Mouse (Mus musculus) liver, embryonic 11.5 days (tissue): ENCODE data around the gene Inpp5f. TPM values are rescaled to one million over a fixed set of nuclear protein-coding genes. Genes with fewer than 3 reads are reported as not detected.

Source experiments
- ATAC-seq: fragments of 200-750 bp; cut with Nextera tagmentation; replicated peaks from 2 replicates; pipeline ENCODE4 v1.8.0; 2017; ENCODE audit warnings: moderate number of reproducible peaks, mild to moderate bottlenecking, moderate TSS enrichment, moderate library complexity; ENCODE audit not compliant: low FRiP score
- DNase-seq: peaks from one replicate; pipeline ENCODE4 v3.0.0-alpha.2; 2017; ENCODE audit warnings: low spot score
- H3K27ac ChIP-seq: fragments of 300-500 bp; sonication (generic); 2 replicates; pipeline ENCODE4 v1.5.1; 2014; ENCODE audit warnings: mild to moderate bottlenecking, low read depth, low read length, control low read depth
- H3K27me3 ChIP-seq: fragments of 300-500 bp; sonication (generic); replicated peaks from 2 replicates; pipeline ENCODE4 v1.6.1; 2014; ENCODE audit warnings: low read length, mixed read lengths; ENCODE audit not compliant: control insufficient read depth, insufficient read depth
- H3K36me3 ChIP-seq: fragments of 300-500 bp; sonication (generic); 2 replicates; pipeline ENCODE4 v1.6.1; 2014; ENCODE audit warnings: mild to moderate bottlenecking, low read length, moderate library complexity, mixed read lengths; ENCODE audit not compliant: control insufficient read depth, insufficient read depth
- H3K4me1 ChIP-seq: fragments of 300-500 bp; sonication (generic); replicated peaks from 2 replicates; pipeline ENCODE4 v1.6.1; 2014; ENCODE audit warnings: low read length, mixed read lengths; ENCODE audit not compliant: control insufficient read depth, insufficient read depth
- H3K4me2 ChIP-seq: fragments of 300-500 bp; sonication (generic); 2 replicates; pipeline ENCODE4 v1.6.1; 2014; ENCODE audit warnings: mild to moderate bottlenecking, control low read depth, moderate library complexity
- H3K4me3 ChIP-seq: fragments of 300-500 bp; sonication (generic); 2 replicates; pipeline ENCODE4 v1.5.1; 2014; ENCODE audit warnings: low read depth, low read length, control low read depth
- H3K9ac ChIP-seq: fragments of 300-500 bp; sonication (generic); 2 replicates; pipeline ENCODE4 v1.6.1; 2014; ENCODE audit warnings: low read depth, low read length, control low read depth
- H3K9me3 ChIP-seq: fragments of 300-500 bp; sonication (generic); 2 replicates; pipeline ENCODE4 v1.6.1; 2016; ENCODE audit warnings: low read length, inconsistent platforms, mixed read lengths; ENCODE audit not compliant: control insufficient read depth
- WGBS: fragments of 180-500 bp; shearing (Covaris S2); extraction: QIAGEN DNeasy Blood & Tissue Kit; methylation state at CpG from one replicate; pipeline ENCODE4 v1.1.7; 2014; 5-methylcytosine and 5-hydroxymethylcytosine counted together
- polyA plus RNA-seq: library from polyadenylated mRNA; unstranded; fragments of >200 nt; fragmentation: Nextera tagmentation; extraction: Ambion mirVana; gene quantifications from 2 replicates; pipeline ENCODE4 v1.2.1, GENCODE M21; 2014

Gene Inpp5f
- polyA plus RNA-seq, 1 experiment from 2014 or later, result 20.0 TPM

DNA sequence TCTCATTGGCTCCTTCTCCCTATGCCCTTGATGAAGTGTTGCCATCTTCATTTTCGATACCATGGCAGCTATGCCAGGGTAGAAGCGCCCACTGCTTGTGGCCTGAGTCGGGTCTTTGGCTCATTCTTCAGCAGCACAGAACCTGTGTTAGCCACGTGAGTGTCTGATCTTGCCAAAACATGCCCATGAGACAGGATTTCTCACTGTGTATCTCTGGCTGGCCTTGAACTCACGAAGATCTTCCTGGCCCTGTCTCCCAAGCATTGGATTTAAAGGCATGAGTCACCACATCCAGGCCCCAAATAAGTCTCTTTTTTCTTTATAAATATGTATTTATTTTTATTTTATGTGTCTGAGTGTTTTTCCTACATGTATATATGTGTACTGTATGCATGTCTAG, 35.9 kb upstream of the Inpp5f start:
- H3K4me3 ChIP-seq, result no peak overlapping the region
- no peak for DNase-seq
- H3K9ac ChIP-seq, result no peak overlapping the region
- 83% methylated on average over 5 of the region's 5 CpGs for WGBS
- H3K36me3 ChIP-seq, result no peaks in the 10 kb centered on the region
- H3K27me3 ChIP-seq, result no peaks in the 10 kb centered on the region
- H3K9me3 ChIP-seq, result no peaks in the 10 kb centered on the region
- no peak for ATAC-seq
- H3K4me1 ChIP-seq, result peaks cover 9% of the 10 kb centered on the region
- H3K27ac ChIP-seq, result no peak overlapping the region
- no peak overlapping the region for H3K4me2 ChIP-seq

DNA sequence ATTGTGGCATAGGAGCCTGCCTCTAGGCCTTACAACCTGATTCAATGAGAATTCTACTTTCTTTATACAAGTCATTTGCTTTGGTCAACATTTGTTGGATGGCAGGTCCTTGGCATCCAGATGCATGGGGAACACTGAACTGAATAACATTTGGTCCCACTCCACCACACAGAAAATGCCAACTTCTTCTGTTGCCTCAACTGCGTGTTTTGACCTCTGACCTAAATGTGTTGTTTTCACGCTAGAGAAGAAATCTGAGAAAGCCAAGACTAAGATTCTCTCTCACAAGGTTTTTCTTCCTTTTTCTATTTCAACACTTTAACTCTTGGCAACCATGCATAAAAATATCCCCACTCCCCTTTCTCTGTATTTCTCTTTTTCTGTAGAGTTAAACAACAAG, 35.3 kb upstream of the Inpp5f start:
- no peaks in the 10 kb centered on the region for H3K36me3 ChIP-seq
- peaks cover 10% of the 10 kb centered on the region for H3K4me1 ChIP-seq
- H3K4me2 ChIP-seq, result no peak overlapping the region
- H3K9ac ChIP-seq, result no peak overlapping the region
- no peaks in the 10 kb centered on the region for H3K9me3 ChIP-seq
- no peak overlapping the region for H3K27ac ChIP-seq
- ATAC-seq (no peak), DNase-seq (no peak)
- 81% methylated on average over 2 of the region's 2 CpGs for WGBS
- no peaks in the 10 kb centered on the region for H3K27me3 ChIP-seq
- no peak overlapping the region for H3K4me3 ChIP-seq

DNA sequence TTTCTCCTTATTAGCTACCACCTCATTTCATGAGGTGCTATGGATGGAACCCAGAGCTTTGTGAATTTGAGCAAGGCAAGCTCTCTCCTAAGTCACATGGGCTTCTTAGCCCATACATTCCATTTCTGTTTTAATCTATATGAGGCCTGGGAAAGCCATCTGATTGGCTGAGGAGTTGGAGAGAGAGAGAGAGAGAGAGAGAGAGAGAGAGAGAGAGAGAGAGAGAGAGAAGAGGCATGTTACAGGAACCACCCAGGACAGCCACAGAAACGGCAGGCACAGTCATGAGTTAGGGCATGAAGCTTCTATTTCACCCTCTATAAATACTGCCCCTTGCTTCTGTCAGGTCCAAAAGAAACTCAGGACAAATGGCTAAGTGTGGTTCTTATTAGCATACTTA, 33.5 kb upstream of the Inpp5f start:
- no peak for ATAC-seq
- no peak overlapping the region for H3K4me2 ChIP-seq
- no peak overlapping the region for H3K4me3 ChIP-seq
- peaks cover 10% of the 10 kb centered on the region for H3K4me1 ChIP-seq
- no peaks in the 10 kb centered on the region for H3K9me3 ChIP-seq
- H3K27me3 ChIP-seq, result no peaks in the 10 kb centered on the region
- H3K9ac ChIP-seq, result no peak overlapping the region
- 62% methylated on average over 1 of the region's 1 CpGs for WGBS
- no peak for DNase-seq
- H3K36me3 ChIP-seq, result no peaks in the 10 kb centered on the region
- no peak overlapping the region for H3K27ac ChIP-seq

DNA sequence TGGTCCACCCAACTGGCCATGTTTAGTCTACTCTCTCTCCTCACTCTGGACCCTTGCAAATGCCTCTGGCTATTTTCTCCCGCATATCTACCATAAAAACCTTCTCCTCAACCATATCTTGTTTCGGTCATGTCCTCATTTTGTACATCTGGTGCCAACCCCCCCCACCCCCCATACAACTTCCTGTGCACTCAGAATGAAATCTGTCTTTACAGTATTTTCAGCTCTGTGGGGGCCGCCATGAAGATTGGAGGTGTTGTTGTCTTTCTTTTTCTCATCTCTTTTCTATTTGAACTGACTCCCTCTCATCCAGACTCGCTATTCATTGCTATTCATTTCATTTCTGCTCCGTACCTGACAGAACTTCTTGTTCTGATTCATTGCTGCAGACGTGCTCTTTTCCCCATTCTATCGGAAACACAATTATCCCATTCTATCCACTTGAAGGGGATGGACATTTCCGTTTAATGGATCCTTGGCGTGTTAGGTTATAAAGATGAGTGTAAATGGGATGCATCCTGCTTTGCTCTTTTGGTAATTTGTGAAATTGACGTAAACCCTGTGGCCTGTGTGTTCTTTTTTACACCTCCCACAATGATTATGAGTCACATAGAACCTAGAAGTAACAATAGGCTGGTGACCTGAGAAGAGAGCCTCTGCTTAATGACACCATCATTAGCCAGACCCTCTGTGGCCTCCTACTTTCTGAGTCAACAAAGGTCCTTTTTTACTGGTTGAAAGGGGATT, 32.8 kb upstream of the Inpp5f start:
- Histone ChIP-seq H3K9ac (no peak overlapping the region), H3K4me2 (no peak overlapping the region), H3K27me3 (no peaks in the 10 kb centered on the region), H3K4me3 (no peak overlapping the region), H3K36me3 (no peaks in the 10 kb centered on the region), H3K27ac (no peak overlapping the region), H3K9me3 (no peaks in the 10 kb centered on the region), H3K4me1 (peaks cover 10% of the 10 kb centered on the region)
- ATAC-seq (no peak), DNase-seq (no peak)
- 87% methylated on average over 10 of the region's 10 CpGs for WGBS

DNA sequence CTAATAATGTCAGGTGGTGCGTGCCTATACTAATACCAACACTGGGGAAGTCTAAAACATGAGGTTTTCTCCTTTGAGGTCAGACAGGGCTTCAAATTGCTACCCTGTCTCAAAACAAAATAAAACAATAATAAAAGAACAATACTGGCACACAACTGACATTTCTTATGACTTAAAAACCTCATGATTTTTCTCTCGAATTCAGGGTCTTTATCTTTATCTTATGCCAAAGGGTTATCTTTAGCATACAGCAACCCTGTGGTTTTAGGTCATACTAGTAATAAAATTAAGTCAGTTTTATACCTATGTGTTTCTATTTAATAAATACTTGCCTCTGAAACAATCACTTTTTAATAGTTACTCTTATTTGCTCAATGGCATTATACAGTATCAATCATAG, 31.7 kb upstream of the Inpp5f start:
- no peak for ATAC-seq
- H3K36me3 ChIP-seq, result no peaks in the 10 kb centered on the region
- no peak for DNase-seq
- no peaks in the 10 kb centered on the region for H3K27me3 ChIP-seq
- H3K4me1 ChIP-seq, result peaks cover 10% of the 10 kb centered on the region
- no peaks in the 10 kb centered on the region for H3K9me3 ChIP-seq
- WGBS, result 68% methylated on average over 2 of the region's 2 CpGs
- no peak overlapping the region for H3K27ac ChIP-seq
- no peak overlapping the region for H3K4me2 ChIP-seq
- H3K9ac ChIP-seq, result no peak overlapping the region
- no peak overlapping the region for H3K4me3 ChIP-seq

DNA sequence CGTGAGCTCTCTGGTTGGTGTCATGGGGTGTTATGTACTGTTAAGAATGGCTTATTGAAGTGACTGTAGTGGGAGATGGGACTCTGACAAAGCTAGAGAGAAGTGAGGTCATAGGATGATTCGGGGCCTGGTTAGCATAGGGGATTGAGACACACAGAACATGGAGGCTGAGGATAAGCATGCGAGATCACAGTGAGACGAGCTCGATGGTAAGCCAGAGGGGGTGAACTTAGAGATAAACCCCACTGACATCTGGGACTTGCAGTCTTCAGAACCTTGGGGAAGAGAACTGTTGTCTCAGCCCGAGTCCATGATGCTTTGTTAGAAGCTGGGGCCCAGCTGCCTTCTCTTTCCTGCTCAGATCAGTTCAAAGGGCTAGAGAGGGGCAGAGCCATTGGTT, 30.8 kb upstream of the Inpp5f start:
- WGBS, result 68% methylated on average over 6 of the region's 6 CpGs
- H3K4me1 ChIP-seq, result peaks cover 10% of the 10 kb centered on the region
- H3K27ac ChIP-seq, result no peak overlapping the region
- DNase-seq, result no peak
- no peak overlapping the region for H3K9ac ChIP-seq
- H3K4me2 ChIP-seq, result no peak overlapping the region
- no peaks in the 10 kb centered on the region for H3K27me3 ChIP-seq
- H3K36me3 ChIP-seq, result no peaks in the 10 kb centered on the region
- ATAC-seq, result no peak; the same call in 1 of the 2 replicates
- H3K9me3 ChIP-seq, result no peaks in the 10 kb centered on the region
- H3K4me3 ChIP-seq, result no peak overlapping the region

DNA sequence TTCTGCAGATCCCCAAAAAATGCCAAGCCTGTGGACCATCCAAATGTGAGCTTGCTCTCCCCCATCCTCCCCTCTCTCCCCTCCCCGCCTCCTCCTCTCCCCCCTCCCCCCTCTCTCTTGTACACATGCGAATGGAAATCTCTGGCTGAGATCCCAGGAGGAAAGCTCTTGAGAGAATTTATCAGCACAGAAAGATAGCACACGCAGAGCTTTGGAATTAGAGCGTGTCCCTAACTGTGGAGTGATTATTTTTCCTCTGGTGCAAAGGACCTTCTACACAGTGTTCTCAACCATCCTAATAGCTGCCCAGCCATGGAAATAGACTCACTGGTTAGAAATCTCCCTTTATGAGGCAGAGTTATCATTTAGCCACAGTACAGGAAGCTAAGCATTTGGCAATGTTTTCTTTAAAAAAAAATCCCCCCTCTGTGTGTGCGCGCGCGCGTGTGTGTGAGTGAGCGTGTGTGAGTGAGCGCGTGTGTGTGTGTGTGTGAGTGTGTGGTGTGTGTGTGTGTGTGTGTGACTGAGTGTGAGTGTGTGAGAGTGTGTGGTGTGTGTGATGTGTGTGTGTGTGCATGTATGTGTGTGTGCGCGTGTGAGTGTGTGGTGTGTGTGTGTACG, 29.2 kb upstream of the Inpp5f start:
- H3K4me3 ChIP-seq, result no peak overlapping the region
- H3K4me1 ChIP-seq, result peaks cover 10% of the 10 kb centered on the region
- H3K36me3 ChIP-seq, result no peaks in the 10 kb centered on the region
- 82% methylated on average over 15 of the region's 15 CpGs for WGBS
- peak overlapping the region; percentile 19; the same call in 1 of the 2 replicates for H3K27ac ChIP-seq
- ATAC-seq, result no peak
- H3K9me3 ChIP-seq, result no peaks in the 10 kb centered on the region
- DNase-seq, result no peak
- H3K27me3 ChIP-seq, result no peaks in the 10 kb centered on the region
- H3K9ac ChIP-seq, result no peak overlapping the region
- no peak overlapping the region for H3K4me2 ChIP-seq

DNA sequence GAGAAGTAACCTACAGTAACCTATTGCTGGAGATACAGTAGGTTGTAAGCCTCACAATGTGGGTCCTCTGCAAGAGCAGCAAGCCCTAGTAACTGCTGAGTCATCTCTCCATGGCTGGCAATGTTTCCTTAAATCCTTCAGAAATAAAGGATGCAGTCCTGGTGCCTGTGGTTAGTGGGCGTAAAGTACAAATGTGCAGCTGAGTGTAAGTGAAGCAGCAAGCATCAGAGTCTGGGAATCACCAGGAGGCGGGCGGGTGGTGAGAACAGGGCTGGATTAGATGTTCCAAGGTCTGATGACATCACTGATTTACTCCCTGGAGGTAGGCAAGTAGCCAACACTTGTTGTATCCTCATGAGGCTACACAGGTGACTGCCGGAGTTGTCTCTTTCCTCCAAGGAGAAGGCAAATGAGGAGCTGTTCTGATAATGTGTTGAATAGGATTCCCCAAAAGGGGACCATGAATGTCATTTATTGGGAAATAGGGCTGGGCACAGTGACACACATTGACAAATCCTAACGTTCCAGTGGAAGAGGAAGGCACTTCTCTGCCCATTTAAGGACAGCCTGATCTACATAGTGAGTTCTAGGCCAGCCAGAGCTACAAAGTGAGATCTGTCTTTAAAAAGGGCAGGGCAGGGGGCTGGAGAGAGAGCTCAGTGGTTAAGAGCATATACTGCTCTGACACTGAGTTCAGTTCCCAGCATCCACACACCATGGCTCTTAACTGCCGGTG, 27.7 kb upstream of the Inpp5f start:
- ATAC-seq (no peak), DNase-seq (no peak)
- Histone ChIP-seq H3K9ac (no peak overlapping the region), H3K36me3 (no peaks in the 10 kb centered on the region), H3K4me2 (no peak overlapping the region), H3K4me1 (peaks cover 14% of the 10 kb centered on the region), H3K27me3 (no peaks in the 10 kb centered on the region), H3K27ac (no peak overlapping the region), H3K4me3 (no peak overlapping the region), H3K9me3 (no peaks in the 10 kb centered on the region)
- WGBS, result 81% methylated on average over 6 of the region's 6 CpGs
